Mouse (Mus musculus): ENCODE measurements around the gene Nisch.

Nisch gene

GRCm38 (mm10) chr14:31215157-31216002, 1.4 kb downstream of the Nisch start:
- DNase-seq (ENCODE audit: low spot score in 2 of 2) = peak; percentile 58 to 78

GRCm38 (mm10) chr14:31214684-31215083, 2.1 kb downstream of the Nisch start:
- no peak for DNase-seq (ENCODE audit: low spot score in 2 of 2)

GRCm38 (mm10) chr14:31213868-31214267, 2.9 kb downstream of the Nisch start:
- DNase-seq (ENCODE audit: low spot score in 2 of 2) = no peak

- DNase-seq (ENCODE audit: low spot score in 2 of 2) = no peak
Observed at GRCm38 (mm10) chr14:31212499-31212898, 4.2 kb downstream of the Nisch start.

GRCm38 (mm10) chr14:31211854-31212253, 4.9 kb downstream of the Nisch start:
- DNase-seq (ENCODE audit: low spot score in 2 of 2) = no peak

GRCm38 (mm10) chr14:31209133-31209557, 7.6 kb downstream of the Nisch start:
- DNase-seq (ENCODE audit: low spot score in 2 of 2) = no peak

GRCm38 (mm10) chr14:31208084-31208483, 8.7 kb downstream of the Nisch start, which contains the start of gene Tnnc1:
Tnnc1 (plus strand) TSS chr14:31208312.
- DNase-seq (ENCODE audit: low spot score in 2 of 2) = no peak

- DNase-seq (ENCODE audit: low spot score in 2 of 2) = peak in 1 of 2 experiments; percentile 53
Observed at GRCm38 (mm10) chr14:31207070-31207830, 9.5 kb downstream of the Nisch start.

GRCm38 (mm10) chr14:31206472-31206981, 10.2 kb downstream of the Nisch start:
- DNase-seq (ENCODE audit: low spot score in 2 of 2) = peak; percentile 91 to 98

GRCm38 (mm10) chr14:31205562-31206467, 10.9 kb downstream of the Nisch start:
- peak; percentile 55 to 57 for DNase-seq (ENCODE audit: low spot score in 2 of 2)

- DNase-seq (ENCODE audit: low spot score in 2 of 2) = peak in 1 of 2 experiments; percentile 37
Observed at GRCm38 (mm10) chr14:31205244-31205561, 11.5 kb downstream of the Nisch start.

- DNase-seq (ENCODE audit: low spot score in 2 of 2) = no peak
Observed at GRCm38 (mm10) chr14:31204844-31205243, 11.9 kb downstream of the Nisch start.

GRCm38 (mm10) chr14:31200038-31200437, 16.7 kb downstream of the Nisch start:
- DNase-seq (ENCODE audit: low spot score in 2 of 2) = no peak

- DNase-seq (ENCODE audit: low spot score in 2 of 2) = no peak
Observed at GRCm38 (mm10) chr14:31199599-31199998, 17.1 kb downstream of the Nisch start.

GRCm38 (mm10) chr14:31197547-31198516, 18.9 kb downstream of the Nisch start:
- no peak for DNase-seq (ENCODE audit: low spot score in 2 of 2)

- peak in 1 of 2 experiments; percentile 55 for DNase-seq (ENCODE audit: low spot score in 2 of 2)
Observed at GRCm38 (mm10) chr14:31195968-31196367, 20.8 kb downstream of the Nisch start.

GRCm38 (mm10) chr14:31195521-31195920, 21.2 kb downstream of the Nisch start:
- DNase-seq (ENCODE audit: low spot score in 2 of 2) = no peak

GRCm38 (mm10) chr14:31194891-31195513, 21.7 kb downstream of the Nisch start:
- no peak for DNase-seq (ENCODE audit: low spot score in 2 of 2)

GRCm38 (mm10) chr14:31194441-31194840, 22.3 kb downstream of the Nisch start:
- no peak for DNase-seq (ENCODE audit: low spot score in 2 of 2)

GRCm38 (mm10) chr14:31193791-31194190, 23.0 kb downstream of the Nisch start:
- no peak for DNase-seq (ENCODE audit: low spot score in 2 of 2)
